Mouse (Mus musculus) testis, adult 2 months (tissue): ENCODE data around the gene Tbc1d23. TPM values are rescaled to one million over a fixed set of nuclear protein-coding genes. Genes with fewer than 3 reads are reported as not detected.

Source experiments
- H3K27ac ChIP-seq: fragments of 200-500 bp; 2 replicates; pipeline ENCODE4 v1.5.1; 2012; ENCODE audit warnings: low read depth, low read length; ENCODE audit not compliant: control insufficient read depth, insufficient read depth
- H3K27me3 ChIP-seq: fragments of 200-500 bp; 2 replicates; pipeline ENCODE4 v1.6.1; 2012; ENCODE audit warnings: mild to moderate bottlenecking, low read length, moderate library complexity; ENCODE audit not compliant: control insufficient read depth, insufficient read depth
- H3K36me3 ChIP-seq: fragments of 200-500 bp; 2 replicates; pipeline ENCODE4 v1.6.1; 2012; ENCODE audit warnings: mild to moderate bottlenecking, low read length; ENCODE audit not compliant: control insufficient read depth, insufficient read depth
- H3K4me1 ChIP-seq: fragments of 200-500 bp; 2 replicates; pipeline ENCODE4 v1.6.1; 2012; ENCODE audit warnings: low read length; ENCODE audit not compliant: control insufficient read depth, insufficient read depth
- H3K4me3 ChIP-seq: fragments of 200-500 bp; 2 replicates; pipeline ENCODE4 v1.5.1; 2012; ENCODE audit warnings: low read depth, mild to moderate bottlenecking, low read length, moderate library complexity, mixed read lengths; ENCODE audit not compliant: control insufficient read depth
- CTCF ChIP-seq: fragments of 200-500 bp; IDR thresholded peaks from 2 replicates; pipeline ENCODE4 v1.5.1; 2012; ENCODE audit warnings: low read depth, mild to moderate bottlenecking, inconsistent platforms, low read length, moderate library complexity; ENCODE audit not compliant: control insufficient read depth, insufficient read depth, insufficient replicate concordance
- POLR2A ChIP-seq: fragments of 200-500 bp; IDR thresholded peaks from 2 replicates; pipeline ENCODE4 v1.6.1; 2012; ENCODE audit warnings: low read depth, mild to moderate bottlenecking, inconsistent platforms, low read length, moderate library complexity; ENCODE audit not compliant: control insufficient read depth
- polyA plus RNA-seq: library from polyadenylated mRNA; depleted of rRNA; stranded (reverse); fragments of >200 nt; gene quantifications from 2 replicates; pipeline ENCODE4 v1.2.3, GENCODE M21; 2012

The Tbc1d23 gene
- polyA plus RNA-seq, 1 experiment, result 28.0 TPM

DNA sequence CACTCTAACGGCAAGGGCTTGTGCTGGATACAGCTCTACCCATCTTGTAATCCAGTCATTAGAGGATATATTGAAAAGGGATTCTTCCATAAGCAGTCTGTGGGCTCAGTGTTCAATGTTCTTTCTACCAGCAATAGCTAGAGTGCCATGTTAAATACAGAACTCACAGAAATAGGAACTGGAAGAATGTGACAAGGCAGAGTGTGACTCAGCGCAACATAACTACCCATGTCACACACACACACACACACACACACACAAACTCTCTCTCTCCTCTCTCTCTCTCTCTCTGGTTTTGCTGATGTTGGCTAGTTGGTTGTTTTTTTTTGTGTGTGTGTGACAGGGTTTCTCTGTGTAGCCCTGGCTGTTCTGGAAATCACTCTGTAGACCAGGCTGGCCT lies 20.3 kb downstream of the Tbc1d23 start:
- Histone ChIP-seq H3K4me3 (no peak overlapping the region), H3K27me3 (no peaks in the 10 kb centered on the region), H3K27ac (no peak overlapping the region), H3K4me1 (no peaks in the 10 kb centered on the region), H3K36me3 (no peaks in the 10 kb centered on the region)
- TF ChIP-seq CTCF (no peak), POLR2A (no peak)

GRCm38 (mm10) chr16:57208342-57208741 lies 23.0 kb downstream of the Tbc1d23 start:
- no peak for TF ChIP-seq CTCF
- no peak for TF ChIP-seq POLR2A
- H3K27me3 ChIP-seq, result no peaks in the 10 kb centered on the region
- H3K27ac ChIP-seq, result no peak overlapping the region
- no peak overlapping the region for H3K4me3 ChIP-seq
- H3K4me1 ChIP-seq, result no peaks in the 10 kb centered on the region
- no peaks in the 10 kb centered on the region for H3K36me3 ChIP-seq

DNA sequence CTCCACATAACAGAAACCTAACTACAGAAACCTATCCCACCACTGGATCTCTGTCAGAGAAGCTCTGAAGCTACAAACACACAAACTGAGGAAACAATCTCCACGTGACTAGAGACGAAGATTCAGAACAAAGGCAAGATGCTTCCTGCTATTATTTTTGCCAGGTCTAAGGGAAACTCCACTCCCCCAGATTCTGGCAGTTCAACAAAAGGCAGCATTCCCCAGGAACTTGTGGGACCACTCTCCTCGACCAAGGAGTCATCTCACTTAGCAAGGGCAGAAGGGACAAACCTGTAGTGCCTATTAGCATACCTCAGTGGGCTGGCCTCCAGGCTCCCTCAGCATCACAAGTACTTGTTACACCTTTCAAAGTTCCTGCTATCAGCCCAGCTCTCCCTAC lies 34.0 kb downstream of the Tbc1d23 start:
- Histone ChIP-seq H3K27ac (no peak overlapping the region), H3K4me1 (no peaks in the 10 kb centered on the region), H3K4me3 (no peak overlapping the region), H3K27me3 (no peaks in the 10 kb centered on the region), H3K36me3 (peaks cover 2% of the 10 kb centered on the region)
- TF ChIP-seq CTCF, result no peak

- no peaks in the 10 kb centered on the region for H3K4me1 ChIP-seq
- H3K27ac ChIP-seq, result no peak overlapping the region
- H3K27me3 ChIP-seq, result no peaks in the 10 kb centered on the region
- no peak overlapping the region for H3K4me3 ChIP-seq
- TF ChIP-seq CTCF (no peak), POLR2A (no peak)
- peaks cover 4% of the 10 kb centered on the region for H3K36me3 ChIP-seq
Observed at GRCm38 (mm10) chr16:57196590-57196989, 34.7 kb downstream of the Tbc1d23 start.

GRCm38 (mm10) chr16:57191214-57191613 lies 40.1 kb downstream of the Tbc1d23 start:
- TF ChIP-seq CTCF, result no peak
- peak; percentile 67; the same call in 1 of the 2 replicates for TF ChIP-seq POLR2A
- H3K4me3 ChIP-seq, result peak overlapping the region; percentile 92
- H3K27me3 ChIP-seq, result no peaks in the 10 kb centered on the region
- H3K4me1 ChIP-seq, result no peaks in the 10 kb centered on the region
- peak overlapping the region; percentile 78; the same call in 1 of the 2 replicates for H3K27ac ChIP-seq
- H3K36me3 ChIP-seq, result peaks cover 6% of the 10 kb centered on the region

DNA sequence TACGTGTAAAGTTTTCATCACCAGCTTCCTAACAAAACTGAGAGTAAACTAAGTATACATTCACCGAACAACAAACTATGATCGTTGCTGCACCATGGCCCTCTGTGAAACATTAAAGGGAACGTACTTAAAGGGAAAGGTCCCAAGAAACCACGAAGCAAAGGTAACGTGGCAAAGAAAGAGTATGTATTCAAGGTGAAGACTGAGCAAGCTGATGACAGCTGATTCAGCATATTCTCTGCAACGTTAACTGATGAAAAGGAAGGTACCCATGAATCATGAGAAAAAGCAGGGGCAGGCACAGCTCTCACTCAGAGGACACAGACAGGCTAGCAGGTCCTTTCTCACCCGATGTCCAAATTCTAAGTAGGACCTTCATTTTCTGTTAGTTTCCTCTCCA lies 40.9 kb downstream of the Tbc1d23 start:
- TF ChIP-seq CTCF (no peak), POLR2A (no peak)
- Histone ChIP-seq H3K27me3 (no peaks in the 10 kb centered on the region), H3K4me3 (peak overlapping the region; percentile 75), H3K27ac (no peak overlapping the region), H3K4me1 (no peaks in the 10 kb centered on the region), H3K36me3 (peaks cover 6% of the 10 kb centered on the region)

- TF ChIP-seq POLR2A, result no peak
- no peak for TF ChIP-seq CTCF
- Histone ChIP-seq H3K36me3 (peaks cover 6% of the 10 kb centered on the region), H3K4me1 (no peaks in the 10 kb centered on the region), H3K27ac (no peak overlapping the region), H3K4me3 (peak overlapping the region; percentile 50; the same call in 1 of the 2 replicates), H3K27me3 (no peaks in the 10 kb centered on the region)
Observed at GRCm38 (mm10) chr16:57189493-57189892, 41.8 kb downstream of the Tbc1d23 start.

- Histone ChIP-seq H3K4me1 (no peaks in the 10 kb centered on the region), H3K27ac (no peak overlapping the region), H3K36me3 (peaks cover 5% of the 10 kb centered on the region), H3K27me3 (no peaks in the 10 kb centered on the region), H3K4me3 (no peak overlapping the region)
- TF ChIP-seq POLR2A (no peak), CTCF (no peak)
Observed at GRCm38 (mm10) chr16:57186618-57187017, 44.7 kb downstream of the Tbc1d23 start.
